Mouse (Mus musculus) megakaryocyte, embryonic 14.5 days (primary cell): ENCODE results near the gene B3gnt2.

Experiments used
- FLI1 ChIP-seq: IDR thresholded peaks from 2 replicates; pipeline ENCODE4 v1.6.1; 2012; ENCODE audit warnings: low read length, inconsistent platforms, mixed read lengths
- GATA1 ChIP-seq: IDR thresholded peaks from 3 replicates; pipeline ENCODE4 v1.6.1; 2012; ENCODE audit warnings: mixed read lengths, low read length, inconsistent platforms, borderline replicate concordance

DNA sequence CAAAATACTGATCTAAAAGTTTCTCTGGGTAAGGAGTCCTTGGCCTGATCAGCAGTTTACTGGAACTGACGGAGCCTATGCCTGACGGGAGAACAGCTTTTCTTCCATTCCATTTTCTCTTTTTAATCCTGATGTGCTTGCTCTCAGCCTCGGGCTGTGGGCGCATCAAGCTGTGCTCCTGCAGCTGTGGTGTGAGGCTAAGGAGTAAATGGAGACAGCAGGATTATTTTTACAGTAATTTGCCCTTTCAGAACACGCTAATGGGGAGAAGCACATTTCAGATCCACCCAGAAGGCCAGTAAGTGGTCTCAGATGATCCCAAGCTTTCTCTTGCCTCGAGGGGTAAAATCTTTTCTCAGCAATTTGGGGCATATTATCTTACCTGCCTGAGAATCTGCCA is 14.0 kb upstream of the B3gnt2 start:
- no peak for TF ChIP-seq GATA1
- TF ChIP-seq FLI1 = no peak
